Mouse (Mus musculus) testis, postnatal 14 days (tissue): Measurements from ENCODE around the gene Aph1b.
"Not testable (repeated sequence)": the region's sequence is repeated elsewhere in the genome, so short reads cannot be mapped to it uniquely, and the experiment has no call there.

ENCODE experiments used
- DNase-seq: peaks from one replicate; pipeline ENCODE4 v3.0.0; 2021; ENCODE audit warnings: low spot score

The Aph1b gene

DNA sequence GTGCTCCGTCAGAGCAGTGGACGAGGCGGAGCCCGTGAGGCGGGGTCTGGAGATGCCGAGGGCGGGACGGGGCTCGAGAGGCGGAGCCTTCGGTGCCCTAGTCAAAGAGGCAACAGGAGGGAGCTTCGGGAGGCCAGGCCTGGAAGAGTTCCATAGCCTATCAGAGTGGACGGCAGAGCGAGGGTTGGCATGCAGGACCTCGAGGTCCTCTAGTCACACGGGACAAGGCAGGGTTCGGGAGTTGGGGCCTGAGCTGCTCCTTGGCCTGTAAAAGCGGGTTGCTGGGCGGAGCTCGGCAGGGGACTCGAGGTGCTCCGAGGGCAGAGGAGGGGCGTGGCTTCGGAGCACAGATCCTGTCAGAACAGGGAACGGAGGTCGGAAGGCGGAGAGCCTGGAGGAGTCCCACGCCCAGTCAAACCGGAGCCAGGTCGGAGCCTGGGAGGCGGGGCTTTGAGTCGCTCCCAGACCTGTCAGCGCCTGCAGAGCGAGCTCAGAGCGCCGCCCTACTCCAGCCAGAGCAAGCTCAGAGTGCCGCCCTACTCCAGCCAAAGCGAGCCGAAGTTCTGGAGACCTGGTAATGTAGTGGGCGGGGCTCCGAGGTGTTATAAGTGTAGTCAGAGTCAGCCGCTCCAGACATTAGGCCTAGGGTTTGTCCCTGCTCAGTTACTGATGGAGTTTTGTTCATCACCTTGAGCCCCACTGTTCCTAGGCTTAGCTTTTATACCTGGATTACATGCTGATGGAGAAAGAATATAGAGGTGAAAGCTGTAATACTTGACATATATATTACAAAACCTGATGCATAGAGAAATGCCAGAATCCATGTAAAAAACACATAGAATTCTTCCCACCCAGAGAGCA, at the start of gene Aph1b:
Gene Aph1b, minus strand, starts transcription at position 27 of the 861 bp plus-strand sequence.
- DNase-seq = peak; percentile 94

DNA sequence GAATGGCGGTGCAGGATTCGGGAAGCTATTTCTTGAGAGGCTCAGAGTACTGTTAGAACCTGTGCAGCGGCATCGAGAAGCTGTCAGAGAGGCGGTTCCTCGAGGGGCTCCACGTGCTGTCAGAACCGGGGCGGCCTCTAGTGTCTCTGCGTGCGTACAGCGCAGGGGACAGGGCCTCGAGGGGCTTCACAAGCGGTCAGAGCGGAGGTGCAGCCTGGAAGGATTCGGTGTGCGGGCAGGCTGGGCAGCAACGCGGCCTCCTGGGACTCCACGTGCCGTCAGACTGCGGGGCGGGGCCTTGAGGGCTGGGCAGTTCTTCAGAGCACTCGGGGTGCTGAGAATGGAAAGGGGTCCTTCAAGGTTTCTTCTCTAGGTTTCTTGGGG, 39.8 kb upstream of the Aph1b start:
- peak; percentile 82 for DNase-seq

DNA sequence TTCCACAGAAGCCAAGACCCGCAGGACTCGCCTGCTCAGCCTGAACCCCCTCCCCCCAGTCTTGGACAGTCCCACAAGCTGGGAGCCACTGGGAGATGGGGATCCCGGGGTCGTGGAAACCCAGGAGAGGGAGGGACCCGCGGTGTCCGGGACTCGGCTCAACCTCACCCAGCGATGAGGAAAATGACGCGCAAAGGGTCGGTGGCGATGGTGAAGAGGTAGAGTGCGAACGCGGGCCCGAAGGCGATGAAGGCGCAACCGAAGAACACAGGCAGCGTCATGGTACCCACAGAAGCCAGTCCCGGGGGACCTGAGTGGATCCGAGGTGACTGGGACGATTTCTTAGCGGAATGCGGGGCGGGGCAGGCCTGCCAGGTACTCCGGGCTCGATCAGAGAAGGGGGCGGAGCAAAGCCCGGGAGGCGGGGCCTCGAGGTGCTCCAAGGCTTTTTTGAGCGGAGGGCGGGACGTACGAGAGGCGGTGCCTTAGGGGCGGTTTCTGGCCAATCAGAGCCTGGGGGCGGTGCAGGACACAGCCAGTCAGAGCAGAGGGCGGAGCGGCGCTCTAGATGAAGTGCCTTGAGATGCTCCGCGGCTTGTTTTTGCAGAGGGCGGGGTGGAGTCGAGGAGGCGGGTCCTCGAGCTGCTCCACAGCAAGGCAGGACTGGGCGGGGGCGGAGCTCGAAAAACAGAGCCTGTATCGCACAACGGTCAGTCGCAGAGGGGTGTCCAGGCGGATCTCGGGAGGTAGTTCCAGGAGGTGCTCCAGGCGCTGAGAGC, 39.2 kb upstream of the Aph1b start, which contains the start of gene Aph1c:
Gene Aph1c, minus strand, starts transcription at position 409 of the 779 bp plus-strand sequence.
- peak; percentile 99 for DNase-seq

DNA sequence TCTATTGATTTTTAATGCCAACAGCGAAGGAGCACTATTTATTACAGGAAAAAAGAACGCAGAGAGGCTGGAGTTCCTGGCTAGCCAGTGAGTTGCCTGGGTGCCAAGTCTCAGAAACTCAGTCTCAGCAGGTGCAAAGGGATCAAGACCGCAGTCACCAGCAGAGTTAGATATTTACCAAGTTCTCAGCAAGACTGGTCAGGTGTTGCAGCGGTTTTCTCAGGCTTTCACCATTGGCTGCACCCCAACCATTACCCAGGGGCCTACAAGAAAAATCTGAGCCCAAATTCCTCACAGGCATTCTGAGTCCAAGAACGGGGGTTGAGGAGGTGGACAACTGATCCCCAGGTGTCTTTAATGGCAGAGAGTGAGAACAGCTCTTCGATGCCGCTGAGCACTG, 38.6 kb upstream of the Aph1b start:
- no peak for DNase-seq

DNA sequence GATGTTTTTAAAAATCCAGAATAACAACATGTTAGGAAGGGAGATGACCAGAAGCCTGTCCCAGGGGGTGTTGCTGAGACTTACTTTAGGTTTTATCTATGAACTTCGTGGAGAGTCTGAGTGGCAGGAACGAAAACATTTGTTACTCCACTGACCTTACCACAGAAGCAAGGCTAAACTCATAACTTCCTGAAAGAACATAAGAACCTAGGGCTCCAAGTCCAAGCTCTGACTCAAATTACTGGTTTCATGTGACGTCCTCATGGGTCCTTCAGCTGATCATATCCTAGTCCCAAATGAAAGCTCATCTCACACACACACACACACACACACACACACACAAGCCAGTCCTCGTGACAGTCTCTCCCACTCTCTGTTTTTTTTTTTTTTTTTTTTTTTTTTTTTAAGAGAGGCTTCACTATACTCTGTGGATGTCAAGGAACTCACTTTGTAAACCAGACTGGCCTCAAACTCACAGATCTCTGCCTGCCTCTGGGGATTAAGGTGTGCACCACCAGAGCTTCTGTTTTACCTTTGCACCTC, 37.1 kb upstream of the Aph1b start:
- no peak for DNase-seq

DNA sequence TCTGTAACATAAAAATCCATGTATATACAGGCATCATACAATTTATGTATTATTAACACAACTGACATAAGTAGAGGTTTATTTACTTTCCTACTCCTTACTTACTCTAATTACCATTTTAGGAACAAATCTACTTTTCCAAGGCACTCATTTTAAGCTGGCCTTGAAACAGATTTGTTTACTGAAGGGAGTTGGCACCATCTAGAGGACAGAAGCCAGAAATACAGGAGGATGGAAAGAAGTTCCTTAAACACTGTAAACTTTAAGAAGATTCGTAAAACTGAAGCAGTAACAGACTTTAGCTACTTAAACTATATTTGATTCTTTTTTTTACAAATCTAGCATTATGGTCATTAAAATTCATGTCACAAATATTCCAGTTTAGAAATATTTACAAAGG, 30.7 kb upstream of the Aph1b start:
- no peak for DNase-seq

DNA sequence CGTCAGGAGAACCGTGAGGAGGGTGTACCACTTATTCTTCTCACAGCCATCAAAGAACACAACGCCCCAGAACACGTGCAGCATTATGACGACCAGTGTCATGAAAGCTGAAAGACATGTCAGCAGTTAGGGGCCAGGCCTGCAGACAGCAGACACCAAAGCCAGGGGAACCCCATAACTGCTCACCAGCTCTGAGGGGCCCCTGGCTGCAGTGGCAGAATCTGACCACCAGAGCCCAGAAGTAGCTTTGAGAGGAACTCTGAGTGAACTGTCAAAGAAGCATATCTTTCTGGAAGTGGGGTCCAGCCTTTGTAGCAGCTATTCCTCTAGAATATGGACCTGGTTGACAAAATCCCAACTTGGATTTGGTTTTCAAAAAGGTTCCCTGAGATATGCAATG, 27.0 kb upstream of the Aph1b start:
- not testable (repeated sequence) for DNase-seq

DNA sequence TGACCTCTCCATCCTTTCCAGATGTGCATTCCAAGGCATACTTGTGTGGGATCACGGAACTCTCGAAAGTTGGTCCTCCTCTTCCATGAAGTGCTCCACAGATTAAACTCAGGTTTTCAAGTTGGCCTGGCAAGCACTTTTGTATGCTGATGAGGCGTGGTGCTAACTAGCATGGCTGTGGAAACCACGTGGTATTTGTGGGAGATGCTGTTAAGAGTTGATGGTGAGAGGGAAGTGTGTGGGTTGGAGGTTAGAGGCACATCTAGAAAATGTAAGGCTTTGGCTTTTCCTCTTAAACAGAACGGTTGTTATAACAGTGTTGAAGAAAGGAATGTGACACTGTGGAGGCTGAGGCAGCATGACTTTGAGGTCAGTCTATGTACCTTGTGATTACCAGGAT, 25.7 kb upstream of the Aph1b start:
- DNase-seq = no peak

DNA sequence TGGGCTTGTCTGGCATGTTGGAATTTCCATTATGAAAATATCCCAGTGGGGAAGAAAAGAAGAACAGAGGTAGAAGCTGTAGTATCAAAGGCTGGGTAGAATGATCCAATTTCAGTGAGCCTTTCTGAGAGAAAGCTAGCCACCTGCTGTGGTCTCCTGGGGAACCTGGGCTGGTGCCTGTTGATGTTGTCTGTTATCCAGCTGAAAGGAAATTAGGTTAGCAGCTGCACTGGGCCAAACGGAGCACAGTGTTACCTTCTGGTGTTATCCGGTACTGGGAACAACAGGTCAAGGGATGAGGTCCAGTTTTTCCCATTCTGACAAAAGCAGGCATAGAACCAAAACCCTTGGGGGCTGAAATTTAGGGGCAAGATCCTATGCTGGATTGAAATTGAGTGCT, 18.1 kb upstream of the Aph1b start:
- DNase-seq = no peak

DNA sequence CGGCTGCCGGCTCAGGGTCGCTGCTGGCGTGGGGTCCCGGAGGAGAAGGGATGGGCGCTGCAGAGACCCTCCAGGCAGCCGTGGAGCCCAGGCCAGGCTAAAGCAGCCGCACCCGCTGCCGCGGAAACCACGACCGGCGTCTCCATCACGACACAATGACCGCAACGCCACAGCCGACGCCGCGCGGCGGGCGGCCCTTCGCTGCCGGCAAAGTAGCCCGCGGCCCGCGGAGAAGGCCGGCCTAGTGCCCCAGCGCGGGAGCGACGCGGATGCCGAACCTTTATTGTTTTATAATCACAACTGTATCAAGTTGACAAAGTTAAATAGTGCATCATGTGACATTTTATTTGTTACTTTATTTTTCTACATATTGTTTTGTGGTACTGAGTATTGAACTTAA, 10.7 kb upstream of the Aph1b start:
- peak; percentile 20 for DNase-seq

DNA sequence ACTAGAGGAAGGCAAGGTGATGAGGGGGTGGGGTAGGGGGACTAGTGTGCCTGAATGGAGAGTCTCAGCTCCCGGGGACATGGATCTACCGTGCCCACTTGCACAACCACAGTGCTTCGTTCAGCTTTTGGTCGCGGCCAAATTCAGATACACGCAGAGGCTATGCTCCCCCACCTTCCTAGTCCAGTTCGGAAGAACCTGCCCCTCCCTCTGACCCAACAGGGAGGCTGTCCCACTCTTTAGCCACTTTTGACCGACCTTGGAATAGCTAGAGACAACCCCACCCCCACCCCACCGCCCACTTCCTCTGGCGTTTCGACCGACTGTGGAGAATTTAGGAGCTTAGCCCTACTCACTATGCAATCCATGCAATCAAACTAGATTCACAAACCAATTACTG, 6.7 kb upstream of the Aph1b start:
- no peak for DNase-seq

DNA sequence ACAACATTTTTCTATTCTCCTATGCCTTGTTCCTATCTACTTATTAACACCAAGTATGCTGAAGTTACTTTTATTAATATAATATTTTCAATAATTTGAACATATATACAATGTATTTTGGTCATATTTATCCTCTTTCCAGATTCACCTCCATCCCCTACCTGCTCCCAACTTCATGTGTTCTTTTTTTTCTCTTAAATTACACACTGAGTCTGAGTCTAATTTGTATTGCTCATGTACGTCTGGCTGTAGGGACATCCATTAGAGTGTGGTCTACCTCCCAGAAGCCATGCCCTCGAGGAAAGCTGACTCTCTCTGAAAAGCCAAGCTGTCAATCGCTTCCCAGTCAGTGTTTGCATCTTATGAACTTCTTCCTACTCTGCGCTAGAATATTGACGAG, 1.4 kb upstream of the Aph1b start, which contains the start of gene Gm10647:
Gene Gm10647, plus strand, starts transcription at position 301 of the 400 bp plus-strand sequence.
- DNase-seq = no peak

DNA sequence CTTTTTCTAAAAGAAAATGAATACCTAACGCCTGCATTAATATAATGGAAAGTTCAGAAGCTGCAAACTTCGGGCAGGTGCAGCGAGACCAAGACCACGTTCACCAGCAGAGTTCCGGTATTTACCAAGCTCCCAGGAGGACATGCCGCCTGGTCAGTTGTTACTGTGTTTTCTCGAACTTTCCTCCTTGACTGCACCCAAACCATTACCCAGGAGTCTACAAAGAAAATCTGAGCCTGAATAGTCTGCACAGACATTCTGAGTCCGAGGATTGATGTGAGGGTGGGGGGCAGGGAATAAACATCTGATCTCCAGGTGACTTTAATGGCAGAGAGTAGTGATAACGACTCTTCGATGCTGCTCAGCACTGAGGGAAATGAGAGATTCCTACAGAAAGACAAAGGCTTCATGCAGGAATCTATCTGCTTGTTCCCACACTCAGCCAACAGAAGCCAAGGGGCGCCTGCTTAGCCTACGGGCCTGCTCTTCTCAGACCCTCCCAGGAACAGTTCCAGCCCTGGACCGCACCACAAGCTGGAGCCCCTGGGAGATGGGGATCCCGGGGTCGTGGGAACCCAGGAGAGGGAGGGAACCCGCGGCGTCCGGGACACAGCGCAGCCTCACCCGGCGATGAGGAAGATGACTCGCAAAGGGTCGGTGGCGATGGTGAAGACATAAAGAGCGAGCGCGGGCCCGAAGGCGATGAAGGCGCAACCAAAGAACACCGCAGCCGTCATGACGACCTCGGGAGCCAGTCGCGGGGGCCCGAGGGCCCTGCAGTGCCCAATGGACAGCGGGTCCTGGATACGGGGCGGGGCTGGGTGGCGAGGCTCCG, 444 bp downstream of the Aph1b start:
- no peak for DNase-seq

DNA sequence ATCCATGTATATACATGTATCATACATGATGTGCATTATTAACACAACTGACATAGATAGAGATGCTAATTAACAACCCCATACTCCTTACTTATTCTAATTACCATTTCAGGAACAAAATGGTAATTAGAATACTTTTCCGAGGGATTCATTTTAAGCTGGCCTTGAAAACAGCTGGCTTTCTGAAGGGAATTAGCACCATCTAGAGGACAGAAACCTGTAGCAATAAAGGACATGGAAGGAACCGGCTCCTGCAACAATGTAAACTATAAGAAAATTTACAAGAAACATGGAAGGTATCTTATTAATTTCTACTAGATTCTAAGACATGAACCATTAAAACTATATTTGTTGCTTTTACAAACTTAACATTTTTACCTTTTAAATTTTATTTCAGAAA, 7.5 kb downstream of the Aph1b start:
- DNase-seq = no peak

DNA sequence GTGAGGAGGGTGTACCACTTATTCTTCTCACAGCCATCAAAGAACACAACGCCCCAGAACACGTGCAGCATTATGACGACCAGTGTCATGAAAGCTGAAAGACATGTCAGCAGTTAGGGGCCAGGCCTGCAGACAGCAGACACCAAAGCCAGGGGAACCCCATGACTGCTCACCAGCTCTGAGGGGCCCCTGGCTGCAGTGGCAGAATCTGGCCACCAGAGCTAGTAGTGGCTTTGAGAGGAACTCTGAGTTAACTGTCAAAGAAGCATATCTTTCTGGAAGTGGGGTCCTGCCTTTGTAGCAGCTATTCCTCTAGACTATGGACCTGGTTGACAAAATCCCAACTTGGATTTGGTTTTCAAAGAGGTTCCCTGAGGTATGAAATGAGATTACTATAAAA, 10.7 kb downstream of the Aph1b start:
- DNase-seq = not testable (repeated sequence)

DNA sequence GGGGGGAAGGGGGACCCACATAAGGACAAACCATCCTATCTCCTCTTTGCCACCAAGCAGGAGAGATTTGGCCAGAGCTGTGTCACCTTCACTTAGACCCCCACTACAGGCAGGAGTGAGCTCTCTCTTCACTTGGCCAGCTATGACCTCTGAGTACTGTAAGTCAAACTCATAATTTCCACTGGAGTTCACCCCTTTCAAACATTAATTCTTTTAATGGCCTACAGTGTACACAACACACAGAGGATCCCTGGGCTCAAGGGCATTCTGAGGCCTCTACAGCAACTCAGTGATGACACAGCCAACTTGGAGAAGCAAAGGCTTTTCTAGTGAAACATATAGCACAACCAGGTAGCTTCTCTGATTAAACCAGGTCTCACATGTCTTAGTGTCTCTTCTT, 24.6 kb downstream of the Aph1b start:
- DNase-seq = no peak

DNA sequence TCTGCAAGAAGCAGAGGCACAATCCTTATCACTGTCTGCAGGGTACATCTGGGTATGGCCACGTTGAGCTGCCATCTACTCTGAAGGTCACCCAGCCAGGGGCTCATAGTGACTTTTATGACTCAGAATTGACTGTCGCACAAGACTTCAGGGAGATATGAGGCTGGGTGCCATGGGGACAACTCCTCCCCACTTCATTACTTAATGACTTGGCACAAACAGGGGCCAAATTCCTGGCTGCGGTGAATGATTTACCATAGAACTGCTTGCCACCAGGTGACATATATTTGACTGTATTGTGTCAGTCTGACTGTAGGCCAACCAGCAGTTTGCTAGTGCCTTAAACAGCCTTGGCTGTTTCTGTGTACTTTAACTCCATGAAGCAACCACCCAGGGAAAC, 26.0 kb downstream of the Aph1b start:
- no peak for DNase-seq

DNA sequence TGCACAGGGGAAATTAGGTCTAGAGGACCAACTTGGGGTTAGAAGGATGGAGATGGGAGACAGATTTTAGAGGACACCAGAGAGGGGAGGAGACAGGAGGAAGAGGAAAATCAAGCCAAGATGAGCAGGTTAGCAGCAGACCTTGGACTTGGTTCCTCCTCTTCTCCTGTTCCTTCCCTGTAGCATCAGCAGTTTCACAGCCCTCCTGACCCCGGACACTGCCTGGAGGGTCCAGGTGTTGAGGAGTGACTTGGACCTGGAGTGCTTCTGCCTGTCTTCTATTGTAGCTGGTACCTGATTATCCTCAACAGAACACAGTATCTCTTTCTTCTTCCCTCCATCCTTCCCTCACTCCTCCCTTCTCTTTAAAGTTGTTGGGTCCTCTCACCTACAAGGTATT, 26.6 kb downstream of the Aph1b start:
- DNase-seq = no peak

DNA sequence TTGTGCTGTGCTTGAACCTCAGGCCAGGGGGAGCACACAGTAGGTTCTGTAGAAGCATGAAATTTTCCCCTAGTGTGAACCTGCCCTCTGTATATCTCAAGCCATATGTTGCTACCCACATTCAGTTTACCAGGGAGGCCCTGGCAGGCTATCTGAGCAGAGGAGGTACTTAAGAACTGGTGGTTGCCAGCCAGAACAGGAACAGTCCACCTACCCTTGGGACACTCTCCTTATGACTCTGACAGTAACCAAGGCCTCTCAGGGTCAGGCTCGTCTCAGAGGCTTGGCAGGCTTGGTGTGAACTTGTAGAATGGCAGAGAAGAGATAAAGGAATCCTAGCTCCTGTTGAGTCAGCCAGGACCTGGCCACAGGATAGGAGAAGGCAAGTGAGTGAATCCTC, 34.3 kb downstream of the Aph1b start:
- no peak for DNase-seq

DNA sequence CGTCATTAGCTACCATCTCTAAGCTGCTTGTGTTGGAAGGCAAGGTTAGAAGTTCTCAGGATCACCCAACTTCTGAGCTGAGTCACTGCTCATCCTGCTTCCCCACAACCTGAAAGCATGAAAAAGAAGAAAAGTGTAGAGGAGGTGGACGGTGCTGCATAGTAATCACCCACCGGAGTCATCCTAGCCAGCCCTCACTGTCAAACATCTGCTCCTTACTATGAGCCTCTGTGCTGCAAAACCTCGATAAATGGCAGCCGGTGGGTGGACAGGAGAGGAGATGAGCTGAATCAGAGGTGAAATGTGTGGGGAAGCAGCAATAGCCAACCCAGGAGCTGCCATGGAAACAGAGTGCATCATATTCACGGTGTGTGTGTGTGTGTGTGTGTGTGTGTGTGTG, 42.4 kb downstream of the Aph1b start:
- no peak for DNase-seq

DNA sequence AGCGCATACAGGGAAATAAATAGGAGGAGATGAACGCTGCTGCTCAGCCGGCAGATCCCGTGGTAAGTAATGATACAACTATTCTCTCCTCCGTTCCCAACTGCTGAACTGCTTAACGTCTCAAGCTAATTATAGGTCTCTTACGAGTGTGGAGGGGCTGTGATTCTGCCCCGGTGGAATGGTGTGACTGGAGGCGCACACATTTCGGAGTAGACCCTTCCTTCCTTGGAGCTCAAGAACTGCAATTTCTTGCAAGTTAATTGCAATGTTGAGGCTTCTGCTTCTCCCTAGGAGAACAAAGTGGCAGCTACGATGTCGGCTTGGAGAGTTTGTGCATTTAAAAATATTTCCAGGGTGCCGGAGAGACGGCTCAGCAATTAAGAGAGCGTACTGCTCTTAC, 46.9 kb downstream of the Aph1b start:
- DNase-seq = no peak

DNA sequence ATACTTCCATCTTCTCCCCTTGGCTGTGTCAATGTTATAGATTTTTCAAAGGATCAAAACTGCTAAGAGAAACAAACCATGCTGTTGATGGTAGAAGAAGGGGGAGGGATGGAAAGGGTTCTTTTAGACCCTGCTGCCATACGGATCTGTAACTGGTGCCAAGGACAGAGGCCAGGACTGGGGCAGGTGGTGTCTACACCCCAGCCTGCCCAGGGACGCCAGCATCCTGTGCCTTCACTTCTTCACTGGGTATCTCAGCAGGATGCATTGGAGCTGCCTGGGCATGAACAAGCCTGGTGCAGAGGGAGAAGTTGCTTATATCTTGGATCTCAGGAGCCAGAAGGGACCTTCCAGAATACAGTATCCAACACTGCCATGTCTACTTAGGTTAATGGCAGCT, 50.8 kb downstream of the Aph1b start:
- no peak for DNase-seq
